Mouse (Mus musculus): ENCODE results near the gene Thbs4. TPM values are rescaled to one million over a fixed set of nuclear protein-coding genes. Genes with fewer than 3 reads are reported as not detected.

Thbs4 gene
- polyA plus RNA-seq, 1 experiment from 2014 or later: 23.2 TPM

- ATAC-seq: no peak
- Histone ChIP-seq H3K9me3 (no peaks in the 10 kb centered on the region), H3K36me3 (no peaks in the 10 kb centered on the region), H3K27ac (no peak overlapping the region), H3K4me1 (replicated peaks) (no peaks in the 10 kb centered on the region), H3K4me2 (replicated peaks) (no peak overlapping the region), H3K27me3 (replicated peaks) (no peaks in the 10 kb centered on the region), H3K9ac (no peak overlapping the region), H3K4me3 (replicated peaks) (no peak overlapping the region)
- 89% methylated on average over 12 of the region's 12 CpGs for WGBS
Observed at GRCm38 (mm10) chr13:92757972-92758585, 36.5 kb downstream of the Thbs4 start.

DNA sequence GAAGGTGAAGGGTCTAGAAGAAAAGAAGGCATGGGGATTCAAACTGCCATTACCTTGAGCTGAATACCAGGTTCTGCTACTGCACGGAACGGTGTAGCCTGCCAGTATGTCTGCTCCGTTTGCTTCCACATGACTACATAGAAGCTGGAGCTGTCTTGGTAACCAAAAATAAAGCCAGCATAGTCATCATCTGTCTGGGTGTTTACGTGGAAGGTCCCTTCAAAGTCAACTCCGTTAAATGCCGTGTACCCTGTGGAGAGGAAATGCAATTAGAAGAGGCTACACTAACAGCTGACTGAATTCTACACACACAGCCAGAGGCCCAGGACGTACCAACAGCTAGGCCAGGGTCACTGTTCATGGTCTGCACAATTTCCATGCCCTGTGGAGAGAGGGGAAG is 39.6 kb downstream of the Thbs4 start:
- Histone ChIP-seq H3K27me3 (replicated peaks) (no peaks in the 10 kb centered on the region), H3K9me3 (no peaks in the 10 kb centered on the region), H3K4me1 (replicated peaks) (no peaks in the 10 kb centered on the region), H3K4me3 (replicated peaks) (no peak overlapping the region), H3K4me2 (replicated peaks) (no peak overlapping the region), H3K36me3 (no peaks in the 10 kb centered on the region), H3K9ac (no peak overlapping the region), H3K27ac (no peak overlapping the region)
- ATAC-seq: no peak
- WGBS: 75% methylated on average over 7 of the region's 7 CpGs

GRCm38 (mm10) chr13:92753676-92754075 is 40.9 kb downstream of the Thbs4 start:
- no peak overlapping the region for H3K4me3 ChIP-seq (replicated peaks)
- no peaks in the 10 kb centered on the region for H3K4me1 ChIP-seq (replicated peaks)
- H3K27ac ChIP-seq: no peak overlapping the region
- no peaks in the 10 kb centered on the region for H3K27me3 ChIP-seq (replicated peaks)
- no peaks in the 10 kb centered on the region for H3K9me3 ChIP-seq
- ATAC-seq: no peak
- no peak overlapping the region for H3K9ac ChIP-seq
- no peak overlapping the region for H3K4me2 ChIP-seq (replicated peaks)
- 86% methylated on average over 8 of the region's 8 CpGs for WGBS
- no peaks in the 10 kb centered on the region for H3K36me3 ChIP-seq

- Histone ChIP-seq H3K4me3 (replicated peaks) (no peak overlapping the region), H3K4me2 (replicated peaks) (no peak overlapping the region), H3K9ac (no peak overlapping the region), H3K27me3 (replicated peaks) (no peaks in the 10 kb centered on the region), H3K27ac (no peak overlapping the region), H3K36me3 (no peaks in the 10 kb centered on the region), H3K9me3 (no peaks in the 10 kb centered on the region), H3K4me1 (replicated peaks) (no peaks in the 10 kb centered on the region)
- ATAC-seq: peak; percentile 78
- 66% methylated on average over 21 of the region's 21 CpGs for WGBS
Observed at GRCm38 (mm10) chr13:92751726-92752565, 42.7 kb downstream of the Thbs4 start.

DNA sequence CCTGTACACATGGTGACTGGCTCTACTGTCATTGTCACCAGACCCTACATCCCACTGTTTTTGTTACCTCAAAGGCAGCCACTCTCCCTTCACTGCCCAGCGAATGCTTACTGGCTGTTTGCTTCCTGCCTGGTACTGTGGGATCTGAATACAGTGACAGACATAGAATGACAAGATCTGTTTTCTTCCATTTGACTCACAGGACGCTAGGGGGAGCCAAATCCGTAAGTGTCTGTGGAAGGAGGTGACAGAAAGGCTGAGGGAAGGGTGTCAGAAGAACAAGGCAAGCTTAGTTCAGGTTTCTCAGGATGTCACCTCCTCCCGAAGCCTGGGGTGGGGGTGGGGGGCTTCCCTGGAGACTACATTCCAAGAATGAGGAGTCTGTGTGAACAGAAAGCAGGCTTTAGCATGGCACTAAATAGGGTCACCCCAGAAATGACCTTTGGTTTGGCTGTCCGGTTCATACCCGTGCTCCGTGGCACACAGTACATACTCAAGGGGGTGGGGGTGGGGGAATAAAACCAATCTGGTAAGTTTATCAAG is 43.6 kb downstream of the Thbs4 start:
- ATAC-seq: peak; percentile 71
- H3K4me2 ChIP-seq (replicated peaks): peak overlapping the region; percentile 30; the same call in 1 of the 2 replicates
- no peak overlapping the region for H3K27ac ChIP-seq
- H3K4me1 ChIP-seq (replicated peaks): no peaks in the 10 kb centered on the region
- H3K4me3 ChIP-seq (replicated peaks): no peak overlapping the region
- WGBS: 11% methylated on average over 7 of the region's 7 CpGs
- H3K9me3 ChIP-seq: no peaks in the 10 kb centered on the region
- no peaks in the 10 kb centered on the region for H3K36me3 ChIP-seq
- no peaks in the 10 kb centered on the region for H3K27me3 ChIP-seq (replicated peaks)
- no peak overlapping the region for H3K9ac ChIP-seq

- Histone ChIP-seq H3K36me3 (no peaks in the 10 kb centered on the region), H3K27ac (no peak overlapping the region), H3K9me3 (no peaks in the 10 kb centered on the region), H3K27me3 (replicated peaks) (no peaks in the 10 kb centered on the region), H3K4me2 (replicated peaks) (no peak overlapping the region), H3K4me3 (replicated peaks) (no peak overlapping the region), H3K4me1 (replicated peaks) (0 out of 2 replicates have a peak, but pooled peaks cover 4% of the 10 kb centered on the region), H3K9ac (no peak overlapping the region)
- ATAC-seq: peak; percentile 49; the same call in 1 of the 2 replicates
- WGBS: 81% methylated on average over 5 of the region's 5 CpGs
Observed at GRCm38 (mm10) chr13:92743337-92743736, 51.3 kb downstream of the Thbs4 start.

- Histone ChIP-seq H3K4me2 (replicated peaks) (no peak overlapping the region), H3K4me3 (replicated peaks) (no peak overlapping the region), H3K9me3 (no peaks in the 10 kb centered on the region), H3K9ac (no peak overlapping the region), H3K36me3 (no peaks in the 10 kb centered on the region), H3K27me3 (replicated peaks) (no peaks in the 10 kb centered on the region), H3K27ac (no peak overlapping the region), H3K4me1 (replicated peaks) (0 out of 2 replicates have a peak, but pooled peaks cover 4% of the 10 kb centered on the region)
- WGBS: 92% methylated on average over 4 of the region's 4 CpGs
- no peak for ATAC-seq
Observed at GRCm38 (mm10) chr13:92742886-92743285, 51.7 kb downstream of the Thbs4 start.

GRCm38 (mm10) chr13:92740671-92741270 is 53.8 kb downstream of the Thbs4 start:
- Histone ChIP-seq H3K36me3 (no peaks in the 10 kb centered on the region), H3K27me3 (replicated peaks) (no peaks in the 10 kb centered on the region), H3K4me1 (replicated peaks) (0 out of 2 replicates have a peak, but pooled peaks cover 4% of the 10 kb centered on the region), H3K9me3 (no peaks in the 10 kb centered on the region), H3K4me2 (replicated peaks) (no peak overlapping the region), H3K27ac (no peak overlapping the region), H3K4me3 (replicated peaks) (no peak overlapping the region), H3K9ac (no peak overlapping the region)
- ATAC-seq: 0 out of 2 replicates have a peak, but pooled peaks have one; percentile 62
- WGBS: 10% methylated on average over 2 of the region's 2 CpGs

DNA sequence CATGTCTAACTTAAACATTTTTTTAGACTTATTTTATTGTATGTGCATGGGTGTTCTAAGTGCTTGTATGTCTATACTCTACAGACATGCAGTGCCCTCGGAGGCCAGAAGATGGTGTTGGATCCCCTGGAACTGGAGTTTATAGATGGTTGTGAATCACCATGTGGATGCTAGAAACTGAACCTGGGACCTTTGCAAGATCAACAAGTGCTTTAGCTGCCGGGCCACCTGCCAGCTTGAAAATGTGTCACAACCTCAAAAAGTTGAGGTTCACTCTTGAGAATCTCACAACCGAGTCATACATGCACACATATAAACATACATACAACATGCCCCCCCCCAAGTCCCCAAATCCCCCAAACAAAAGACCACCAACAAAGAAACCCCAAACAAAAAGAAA is 54.8 kb downstream of the Thbs4 start:
- no peak overlapping the region for H3K27ac ChIP-seq
- 90% methylated on average over 3 of the region's 3 CpGs for WGBS
- no peak for ATAC-seq

DNA sequence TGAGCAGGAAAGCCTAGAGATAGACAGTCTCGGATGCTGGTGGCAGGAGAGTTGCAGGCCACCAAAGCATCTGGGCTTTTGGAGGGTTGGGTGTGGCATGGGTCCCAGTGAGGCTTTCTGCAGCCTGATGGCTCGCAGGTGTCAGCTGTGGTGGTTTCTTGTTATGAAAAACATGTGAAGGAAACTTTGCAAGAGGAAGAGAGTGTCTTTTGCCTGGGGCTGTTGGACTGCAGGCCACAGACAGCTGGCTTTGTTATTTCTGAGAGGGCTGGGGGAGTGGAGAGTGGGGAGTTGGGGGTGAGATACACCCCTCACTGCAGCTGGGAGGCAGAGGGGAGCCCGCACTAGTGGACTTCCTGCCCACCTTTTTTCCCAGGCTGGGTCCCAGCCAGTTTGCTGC is 55.8 kb downstream of the Thbs4 start:
- no peaks in the 10 kb centered on the region for H3K9me3 ChIP-seq
- H3K9ac ChIP-seq: no peak overlapping the region
- WGBS: 68% methylated on average over 3 of the region's 3 CpGs

More for the DNA sequence above, 54.8 kb downstream of the Thbs4 start:
- no peak overlapping the region for H3K4me3 ChIP-seq (replicated peaks)
- H3K4me1 ChIP-seq (replicated peaks): 0 out of 2 replicates have a peak, but pooled peaks cover 4% of the 10 kb centered on the region
- no peak overlapping the region for H3K9ac ChIP-seq
- H3K36me3 ChIP-seq: no peaks in the 10 kb centered on the region
- H3K9me3 ChIP-seq: no peaks in the 10 kb centered on the region
- H3K27me3 ChIP-seq (replicated peaks): no peaks in the 10 kb centered on the region
- no peak overlapping the region for H3K4me2 ChIP-seq (replicated peaks)

GRCm38 (mm10) chr13:92736516-92737300 is 57.9 kb downstream of the Thbs4 start:
- Histone ChIP-seq H3K4me2 (replicated peaks) (no peak overlapping the region), H3K27ac (no peak overlapping the region), H3K9me3 (no peaks in the 10 kb centered on the region), H3K4me3 (replicated peaks) (no peak overlapping the region), H3K4me1 (replicated peaks) (0 out of 2 replicates have a peak, but pooled peaks cover 4% of the 10 kb centered on the region), H3K36me3 (no peaks in the 10 kb centered on the region), H3K9ac (no peak overlapping the region), H3K27me3 (replicated peaks) (no peaks in the 10 kb centered on the region)
- no peak for ATAC-seq
- WGBS: 60% methylated on average over 11 of the region's 11 CpGs

More for the DNA sequence above, 55.8 kb downstream of the Thbs4 start:
- 0 out of 2 replicates have a peak, but pooled peaks cover 4% of the 10 kb centered on the region for H3K4me1 ChIP-seq (replicated peaks)
- no peak overlapping the region for H3K4me3 ChIP-seq (replicated peaks)
- no peaks in the 10 kb centered on the region for H3K36me3 ChIP-seq
- no peak overlapping the region for H3K4me2 ChIP-seq (replicated peaks)
- H3K27me3 ChIP-seq (replicated peaks): no peaks in the 10 kb centered on the region
- no peak overlapping the region for H3K27ac ChIP-seq
- no peak for ATAC-seq
